Mouse (Mus musculus) mouse embryonic stem cell (cell line): ENCODE data around the gene H2-Q6.
"Not testable (repeated sequence)": the region's sequence is repeated elsewhere in the genome, so short reads cannot be mapped to it uniquely, and the experiment has no call there.

Experiments
- in situ Hi-C, 2 experiments: fragments of 300-500 bp; cut with MboI; formaldehyde crosslinking; loops; 1 replicate in 1 of 2; 3 replicates in 1 of 2; pipeline ENCODE4 v1.14.3; 2019 to 2020; ENCODE audit warnings: low sequenced_read_pairs in 2 of 2, low pct_unique_long_range_greater_than_20kb in 1 of 2, mixed read lengths in 1 of 2; ENCODE audit not compliant: unreplicated experiment in 1 of 2

Gene H2-Q6

DNA sequence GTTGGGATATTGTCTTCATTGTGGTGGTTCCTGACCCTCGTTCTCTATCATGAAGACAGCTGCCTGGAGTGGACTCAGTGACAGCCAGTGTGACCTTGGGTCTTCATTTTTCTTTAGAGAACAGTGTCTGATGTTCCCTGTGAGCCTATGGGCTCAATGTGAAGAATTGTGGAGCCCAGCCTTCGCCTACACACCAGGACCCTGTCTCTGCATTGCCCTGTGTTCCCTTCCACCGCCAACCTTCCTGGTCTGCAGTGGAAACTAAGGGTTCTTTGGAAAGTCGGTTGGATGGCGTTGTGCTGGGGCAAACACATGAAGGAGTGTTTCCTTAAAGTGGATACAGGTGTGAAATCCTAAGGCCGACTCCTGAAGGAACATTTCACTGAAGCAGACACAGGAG is 4.2 kb downstream of the H2-Q6 start:
- in situ Hi-C loops = loop anchor here in 1 of 2 experiments (25.0 kb wide), 1 partner anchor 92 kb away; the partner anchor contains the start of gene H2-Q2

DNA sequence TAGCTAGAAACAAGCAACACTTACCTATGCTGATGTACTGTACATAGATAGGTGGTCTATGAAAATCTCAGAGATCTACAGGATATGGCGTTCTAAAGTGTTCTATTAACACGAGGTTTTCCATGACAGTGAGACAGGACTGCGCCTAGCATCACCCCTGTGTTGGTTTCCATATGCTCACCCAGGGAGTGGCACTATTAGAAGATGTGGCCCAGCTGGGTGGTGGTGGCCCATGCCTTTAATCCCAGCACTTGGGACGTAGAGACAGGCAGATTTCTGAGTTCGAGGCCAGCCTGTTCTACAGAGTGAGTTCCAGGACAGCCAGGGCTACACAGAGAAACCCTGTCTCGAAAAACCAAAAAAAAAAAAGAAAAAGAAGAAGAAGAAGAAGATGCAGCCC is 6.0 kb downstream of the H2-Q6 start:
- in situ Hi-C loops = loop anchor here in 1 of 2 experiments (25.0 kb wide), 1 partner anchor 93 kb away; the partner anchor contains the start of gene H2-Q2

DNA sequence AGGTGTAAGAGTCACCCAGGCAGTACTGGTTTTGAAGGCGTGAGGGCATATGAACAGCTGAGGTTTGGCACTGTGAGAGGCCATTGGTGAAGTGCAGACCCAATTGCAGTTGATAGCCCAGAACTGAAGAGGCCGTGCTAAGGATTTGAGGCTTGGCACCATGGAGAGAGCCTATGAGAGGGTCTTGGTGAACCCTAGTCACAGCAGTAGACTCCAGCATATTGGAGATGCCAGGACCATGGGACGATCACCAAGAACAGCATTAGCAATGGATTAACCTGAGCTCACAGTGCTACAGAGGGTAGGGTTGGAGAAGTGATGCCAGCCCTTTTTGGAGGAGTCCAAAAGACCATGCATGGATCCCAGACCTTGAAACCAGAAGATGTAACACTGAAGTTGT is 7.5 kb downstream of the H2-Q6 start:
- in situ Hi-C loops = loop anchor here in 1 of 2 experiments (25.0 kb wide), 1 partner anchor 95 kb away; the partner anchor contains the start of gene H2-Q2

DNA sequence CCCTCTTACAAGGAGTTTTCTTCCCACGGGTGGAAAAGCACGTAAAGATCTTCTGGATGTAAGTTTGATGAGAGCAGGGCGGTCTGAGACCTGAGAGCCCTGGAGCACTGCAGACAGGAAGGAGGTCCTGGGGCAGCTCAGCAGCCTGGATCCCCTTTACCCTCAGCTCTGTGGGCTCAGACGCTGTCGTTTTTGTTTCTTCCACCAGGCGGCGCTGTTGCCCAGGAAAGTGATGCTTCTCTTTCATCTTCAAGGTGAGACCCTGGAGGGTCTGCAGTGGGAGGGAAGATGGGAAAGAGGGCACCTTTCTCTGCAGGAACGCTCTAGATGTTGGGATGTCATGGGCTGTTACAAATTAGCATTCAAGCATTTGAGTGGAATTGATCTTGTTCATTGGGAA is 10.2 kb downstream of the H2-Q6 start:
- in situ Hi-C loops = loop anchor here in 1 of 2 experiments (25.0 kb wide), 1 partner anchor 98 kb away; the partner anchor contains the start of gene H2-Q2

DNA sequence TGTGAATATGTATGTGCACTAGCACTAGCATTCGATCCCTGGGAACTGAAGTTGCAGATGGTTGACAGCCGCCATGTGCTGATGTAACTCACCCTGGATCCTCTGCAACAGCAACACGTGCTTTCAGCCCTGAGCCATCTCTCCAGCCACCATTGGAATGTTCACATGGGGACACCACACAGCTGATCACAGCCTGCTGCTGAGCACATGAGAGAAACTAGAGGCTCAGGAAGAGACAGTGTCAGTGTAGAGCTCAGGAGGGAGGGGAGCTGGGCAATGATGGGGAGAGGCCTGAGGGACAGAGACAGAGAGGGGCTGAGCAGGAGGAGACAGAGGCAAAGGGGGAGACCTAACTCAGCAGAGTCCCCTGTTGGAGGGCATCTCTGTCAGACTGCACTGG is 10.9 kb downstream of the H2-Q6 start:
- in situ Hi-C loops = loop anchor here in 1 of 2 experiments (25.0 kb wide), 1 partner anchor 98 kb away; the partner anchor contains the start of gene H2-Q2

DNA sequence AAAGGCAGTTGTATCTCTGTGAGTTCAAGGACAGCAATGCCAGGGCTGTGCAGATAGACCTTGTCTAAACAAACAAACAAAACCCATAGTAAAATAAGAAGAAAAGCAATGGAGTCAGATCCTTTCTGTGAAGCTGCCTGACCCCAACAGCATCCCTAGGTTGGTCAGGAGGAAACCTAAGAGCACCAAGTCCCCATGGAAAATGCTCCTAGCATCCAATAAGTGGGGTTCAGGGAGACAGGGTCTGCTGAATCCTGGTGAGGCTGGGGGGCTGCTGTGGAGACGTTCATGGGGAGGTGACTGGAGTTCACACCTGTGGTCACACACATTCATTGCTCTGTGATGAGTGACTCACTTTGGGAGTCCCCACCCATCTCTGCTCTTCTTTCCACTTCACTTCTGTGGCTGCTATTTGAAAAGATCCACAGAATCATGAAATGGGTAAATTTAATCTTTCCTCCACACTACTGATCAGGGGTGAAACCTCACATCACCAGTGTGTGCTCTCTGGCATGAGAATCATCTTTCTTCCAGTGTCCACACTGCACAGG is 12.8 kb downstream of the H2-Q6 start:
- in situ Hi-C loops = loop anchor here in 1 of 2 experiments (25.0 kb wide), 1 partner anchor 100 kb away; the partner anchor contains the start of gene H2-Q2

DNA sequence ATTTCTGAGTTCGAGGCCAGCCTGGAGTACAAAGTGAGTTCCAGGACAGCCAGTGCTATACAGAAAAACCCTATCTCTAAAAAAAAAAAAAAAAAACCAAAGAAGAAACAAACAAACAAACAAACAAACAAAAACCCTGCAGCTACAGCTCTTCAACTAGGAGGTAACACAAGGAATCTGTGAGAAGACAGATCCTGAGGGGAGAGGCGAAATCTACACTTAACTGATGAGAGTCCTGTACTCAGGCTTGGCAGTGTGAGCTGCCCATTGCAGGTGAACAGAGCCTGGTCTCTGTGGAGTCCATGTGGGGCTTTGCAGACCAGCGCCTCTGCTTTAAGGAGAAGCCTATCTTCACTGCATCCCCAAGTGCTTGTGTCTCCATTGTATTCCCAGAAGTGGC is 13.7 kb downstream of the H2-Q6 start:
- in situ Hi-C loops = loop anchor here in 1 of 2 experiments (25.0 kb wide), 1 partner anchor 101 kb away; the partner anchor contains the start of gene H2-Q2

DNA sequence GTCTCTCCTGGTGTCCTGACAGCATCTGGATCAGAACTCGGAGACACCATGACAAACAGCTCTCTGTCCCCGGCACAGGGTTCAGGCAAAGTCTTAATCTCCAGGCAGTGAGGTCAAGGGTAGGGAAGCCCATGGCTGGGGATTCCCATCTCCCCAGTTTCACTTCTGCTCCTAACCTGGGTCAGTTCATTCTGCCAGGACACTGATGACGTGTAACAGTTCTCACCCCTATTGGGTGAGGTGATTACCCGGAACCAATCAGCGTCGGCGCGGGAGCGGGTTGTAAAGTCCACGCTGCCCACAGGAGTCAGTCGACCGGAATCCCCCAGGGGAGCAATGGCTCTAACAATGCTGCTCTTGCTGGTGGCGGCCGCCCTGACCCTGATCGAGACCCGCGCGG is 14.2 kb downstream of the H2-Q6 start, which contains the start of gene H2-Q7:
TSS of gene H2-Q7 (plus strand) at position 271 of the 400 bp plus-strand sequence.
- in situ Hi-C loops = loop anchor here in 1 of 2 experiments (25.0 kb wide), 1 partner anchor 102 kb away; the partner anchor contains the start of gene H2-Q2

DNA sequence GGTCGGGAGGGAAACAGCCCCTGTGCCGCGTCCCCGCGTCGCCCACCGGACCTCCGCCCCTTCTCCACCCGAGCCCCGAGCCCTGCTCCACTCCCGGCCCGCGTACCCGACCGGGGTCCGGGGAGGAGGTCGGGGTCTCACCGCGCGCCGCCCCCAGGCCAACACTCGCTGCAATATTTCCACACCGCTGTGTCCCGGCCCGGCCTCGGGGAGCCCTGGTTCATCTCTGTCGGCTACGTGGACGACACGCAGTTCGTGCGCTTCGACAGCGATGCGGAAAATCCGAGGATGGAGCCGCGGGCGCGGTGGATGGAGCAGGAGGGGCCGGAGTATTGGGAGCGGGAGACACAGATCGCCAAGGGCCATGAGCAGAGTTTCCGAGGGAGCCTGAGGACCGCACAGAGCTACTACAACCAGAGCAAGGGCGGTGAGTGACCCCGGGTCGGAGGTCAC is 14.7 kb downstream of the H2-Q6 start:
- in situ Hi-C loops = loop anchor here in 1 of 2 experiments (25.0 kb wide), 1 partner anchor 102 kb away; the partner anchor contains the start of gene H2-Q2

DNA sequence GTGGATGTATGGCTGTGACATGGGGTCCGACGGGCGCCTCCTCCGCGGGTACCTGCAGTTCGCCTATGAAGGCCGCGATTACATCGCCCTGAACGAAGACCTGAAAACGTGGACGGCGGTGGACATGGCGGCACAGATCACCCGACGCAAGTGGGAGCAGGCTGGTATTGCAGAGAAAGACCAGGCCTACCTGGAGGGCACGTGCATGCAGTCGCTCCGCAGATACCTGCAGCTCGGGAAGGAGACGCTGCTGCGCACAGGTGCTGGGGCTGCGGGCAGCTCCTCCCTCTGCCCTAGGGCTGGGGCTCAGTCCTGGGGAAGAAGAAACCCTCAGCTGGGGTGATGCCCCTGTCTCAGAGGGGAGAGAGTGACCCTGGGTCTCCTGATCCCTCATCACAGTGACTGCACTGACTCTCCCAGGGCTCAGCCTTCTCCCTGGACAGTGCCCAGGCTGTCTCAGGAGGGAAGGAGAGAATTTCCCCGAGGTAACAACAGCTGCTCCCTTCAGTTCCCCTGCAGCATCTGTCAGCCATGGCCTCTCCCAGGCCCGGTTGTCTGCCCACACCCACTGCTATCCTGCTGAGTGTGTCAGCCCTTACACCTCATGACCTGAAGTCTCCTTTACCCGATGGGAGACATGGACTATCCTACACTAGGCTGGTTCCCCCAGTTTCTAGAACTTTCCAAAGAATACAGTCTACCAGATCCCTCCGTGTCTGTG is 15.4 kb downstream of the H2-Q6 start:
- in situ Hi-C loops = loop anchor here in 1 of 2 experiments (25.0 kb wide), 1 partner anchor 103 kb away; the partner anchor contains the start of gene H2-Q2

DNA sequence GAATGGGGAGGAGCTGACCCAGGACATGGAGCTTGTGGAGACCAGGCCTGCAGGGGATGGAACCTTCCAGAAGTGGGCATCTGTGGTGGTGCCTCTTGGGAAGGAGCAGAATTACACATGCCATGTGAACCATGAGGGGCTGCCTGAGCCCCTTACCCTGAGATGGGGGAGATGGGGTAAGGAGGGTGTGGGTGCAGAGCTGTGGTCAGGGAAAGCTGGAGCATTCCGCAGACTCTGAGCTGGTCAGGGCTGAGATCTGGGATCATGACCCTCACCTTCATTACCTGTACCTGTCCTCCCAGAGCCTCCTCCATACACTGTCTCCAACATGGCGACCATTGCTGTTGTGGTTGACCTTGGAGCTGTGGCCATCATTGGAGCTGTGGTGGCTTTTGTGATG is 17.7 kb downstream of the H2-Q6 start:
- in situ Hi-C loops = loop anchor here in 1 of 2 experiments (25.0 kb wide), 1 partner anchor 105 kb away; the partner anchor contains the start of gene H2-Q2

DNA sequence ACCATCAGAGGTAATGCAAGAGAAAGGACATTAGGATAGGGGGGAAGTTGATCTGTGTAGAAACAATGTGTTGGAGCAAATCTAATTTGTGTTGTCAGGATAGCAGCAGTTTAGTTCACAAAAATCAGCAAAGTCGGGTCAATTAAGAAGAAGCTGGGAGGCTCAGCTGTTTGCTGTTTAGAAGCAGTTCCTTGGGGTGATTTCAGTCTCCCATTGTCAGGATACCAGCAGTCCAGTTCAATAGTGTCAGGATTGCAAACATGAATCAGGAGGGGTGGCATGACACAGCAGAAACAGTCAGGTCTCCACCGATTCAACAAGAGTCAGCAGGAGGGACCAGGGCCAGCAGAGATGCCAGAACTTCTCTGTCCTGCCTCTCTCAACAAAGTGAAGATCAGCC is 19.9 kb downstream of the H2-Q6 start:
- in situ Hi-C loops = loop anchor here in 1 of 2 experiments (25.0 kb wide), 1 partner anchor 107 kb away; the partner anchor contains the start of gene H2-Q2

DNA sequence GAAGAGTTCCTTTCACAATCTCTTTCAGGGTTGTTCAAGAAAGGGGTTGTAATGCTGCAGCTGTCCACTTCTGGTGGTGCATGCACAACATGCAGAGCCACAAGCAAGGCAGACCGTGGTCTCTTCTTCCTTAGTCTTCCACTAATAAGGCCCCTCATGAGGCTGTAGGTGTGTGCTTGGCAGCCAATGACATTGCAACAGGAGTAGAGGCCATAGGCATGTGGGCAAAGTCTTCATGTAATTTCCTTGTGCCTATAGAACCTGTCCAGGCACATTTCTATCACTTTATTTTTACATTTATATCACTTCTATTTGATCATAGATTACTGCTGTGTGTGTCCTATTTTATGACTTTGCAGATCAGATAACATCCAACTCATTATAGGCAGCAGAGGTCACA is 33.6 kb downstream of the H2-Q6 start:
- in situ Hi-C loops = not testable (repeated sequence)

DNA sequence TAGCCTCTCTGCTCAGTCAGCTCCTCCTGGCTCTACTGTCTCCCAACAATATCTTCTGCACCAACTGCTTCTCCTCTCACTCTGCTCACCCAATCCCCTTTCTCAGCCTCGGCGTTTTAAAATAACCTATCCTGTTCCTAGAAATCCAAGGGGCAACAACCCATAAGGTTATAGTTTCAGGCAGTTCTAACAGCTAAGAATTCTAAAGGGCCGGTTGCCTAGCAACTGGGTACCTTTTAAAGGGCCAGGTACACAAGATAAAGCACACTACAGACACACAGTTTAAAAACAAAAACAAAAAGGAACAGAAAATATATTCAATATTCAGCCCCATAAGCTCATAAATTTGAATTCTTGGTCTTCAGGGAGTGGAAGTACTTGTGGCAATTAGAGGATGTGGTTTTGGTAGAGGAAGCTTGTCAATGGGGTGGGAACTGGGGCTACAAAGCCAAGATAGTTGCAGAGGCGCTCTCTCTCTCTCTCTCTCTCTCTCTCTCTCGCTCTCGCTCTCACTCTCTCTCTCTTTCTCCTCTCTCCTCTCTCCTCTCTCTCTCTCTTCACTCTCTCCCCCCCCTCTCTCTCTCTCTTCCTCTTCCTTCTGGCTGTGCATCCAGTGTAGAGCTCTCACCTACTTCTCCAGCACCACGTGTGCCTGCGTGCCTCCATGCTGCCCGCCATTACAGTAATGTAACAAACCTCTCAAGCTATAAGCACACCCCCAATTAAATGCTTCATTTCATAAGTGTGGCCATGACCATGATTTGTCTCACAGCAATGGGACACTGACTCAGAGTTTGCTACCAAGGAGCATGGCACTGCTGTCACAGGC is 36.1 kb downstream of the H2-Q6 start:
- in situ Hi-C loops = not testable (repeated sequence)

DNA sequence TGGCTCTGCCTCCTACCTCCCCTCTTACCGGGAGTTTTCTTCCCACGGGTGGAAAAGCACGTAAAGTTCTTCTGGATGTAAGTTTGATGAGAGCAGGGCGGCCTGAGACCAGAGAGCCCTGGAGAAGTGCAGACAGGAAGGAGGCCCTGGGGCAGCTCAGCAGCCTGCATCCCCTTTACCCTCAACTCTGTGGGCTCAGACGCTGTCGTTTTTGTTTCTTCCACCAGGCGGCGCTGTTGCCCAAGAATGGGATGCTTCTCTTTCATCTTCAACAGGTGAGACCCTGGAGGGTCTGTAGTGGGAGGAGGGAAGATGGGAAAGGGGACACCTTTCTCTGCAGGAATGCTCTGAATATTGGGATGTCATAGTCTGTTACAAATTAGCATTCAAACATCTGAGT is 41.0 kb downstream of the H2-Q6 start:
- in situ Hi-C loops = not testable (repeated sequence)

DNA sequence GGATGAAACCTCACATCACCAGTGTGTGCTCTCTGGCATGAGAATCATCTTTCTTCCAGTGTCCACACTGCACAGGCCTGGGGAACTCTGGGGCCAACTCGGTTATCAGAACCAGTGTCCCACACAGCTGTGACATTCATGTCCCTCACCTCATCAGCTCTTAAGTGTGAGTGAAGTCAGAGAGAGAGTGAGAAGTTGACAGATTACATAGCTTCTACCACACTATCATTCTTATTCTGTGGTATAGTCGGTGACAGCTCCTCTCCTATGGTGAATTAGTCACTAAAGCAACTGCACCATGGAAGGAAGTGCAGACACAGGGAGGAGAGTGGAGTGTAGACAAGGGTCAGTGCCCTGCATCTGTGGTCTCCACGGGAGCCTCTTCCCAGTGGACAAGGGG is 44.3 kb downstream of the H2-Q6 start:
- in situ Hi-C loops = not testable (repeated sequence)

DNA sequence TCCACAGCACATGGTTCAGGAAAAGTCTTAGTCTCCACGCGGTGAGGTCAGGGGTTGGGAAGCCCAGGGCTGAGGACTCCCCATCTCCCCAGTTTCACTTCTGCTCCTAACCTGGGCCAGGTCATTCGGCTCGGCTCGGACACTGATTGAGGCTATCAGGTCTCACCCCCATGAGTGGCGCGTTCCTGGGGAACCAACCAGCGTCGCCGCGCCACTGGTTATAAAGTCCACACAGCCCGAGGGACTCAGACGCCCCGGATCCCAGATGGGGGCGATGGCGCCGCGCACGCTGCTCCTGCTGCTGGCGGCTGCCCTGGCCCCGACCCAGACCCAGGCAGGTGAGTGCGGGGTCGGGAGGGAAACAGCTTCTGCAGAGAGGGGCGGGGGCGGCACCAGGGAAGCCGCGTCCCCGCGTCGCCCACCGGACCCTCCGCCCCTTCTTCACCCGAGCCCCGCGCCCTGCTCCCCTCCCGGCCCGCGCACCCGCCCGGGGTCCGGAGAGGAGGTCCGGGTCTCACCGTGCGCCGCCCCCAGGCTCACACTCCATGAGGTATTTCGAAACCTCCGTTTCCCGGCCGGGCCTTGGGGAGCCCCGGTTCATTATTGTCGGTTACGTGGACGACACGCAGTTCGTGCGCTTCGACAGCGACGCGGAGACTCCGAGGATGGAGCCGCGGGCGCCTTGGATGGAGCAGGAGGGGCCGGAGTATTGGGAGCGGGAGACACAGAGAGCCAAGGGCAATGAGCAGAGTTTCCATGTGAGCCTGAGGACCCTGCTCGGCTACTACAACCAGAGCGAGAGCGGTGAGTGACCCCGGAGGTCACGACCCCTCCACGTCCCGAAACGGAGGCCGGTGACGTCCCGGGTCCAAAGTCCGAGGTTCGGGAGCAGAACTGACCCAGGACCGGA is 45.4 kb downstream of the H2-Q6 start, which contains the start of gene H2-Q10:
TSS of gene H2-Q10 (plus strand) at position 248 of the 910 bp plus-strand sequence.
- in situ Hi-C loops = no loop called here
